Mouse (Mus musculus) spleen, adult 18-20 months (tissue): Measurements from ENCODE around the gene Gfpt2.

ENCODE experiments used
- DNase-seq, 2 experiments: peaks; one replicate each; pipeline ENCODE4 v3.0.0; 2022; ENCODE audit warnings: mixed read lengths in 2 of 2

The Gfpt2 gene

DNA sequence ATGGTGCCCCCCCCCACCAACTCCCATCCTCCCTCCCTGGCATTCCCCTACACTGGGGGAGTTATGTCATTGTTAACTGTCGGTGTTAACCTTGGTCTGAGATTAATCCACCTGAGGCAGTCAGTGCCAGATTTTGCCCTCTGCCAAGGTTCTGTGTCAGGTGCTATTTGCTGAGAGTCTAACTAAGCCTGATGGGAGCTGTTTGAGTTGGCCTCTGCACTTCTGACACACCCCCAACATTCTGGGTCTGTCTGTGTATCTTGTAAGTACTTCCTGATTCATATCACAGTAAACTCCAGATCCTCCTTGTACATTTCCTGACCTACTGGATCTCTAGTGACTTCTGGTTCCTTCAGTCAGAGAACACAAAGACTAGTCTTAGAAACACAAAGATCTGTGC is 46.7 kb downstream of the Gfpt2 start:
- no peak for DNase-seq

DNA sequence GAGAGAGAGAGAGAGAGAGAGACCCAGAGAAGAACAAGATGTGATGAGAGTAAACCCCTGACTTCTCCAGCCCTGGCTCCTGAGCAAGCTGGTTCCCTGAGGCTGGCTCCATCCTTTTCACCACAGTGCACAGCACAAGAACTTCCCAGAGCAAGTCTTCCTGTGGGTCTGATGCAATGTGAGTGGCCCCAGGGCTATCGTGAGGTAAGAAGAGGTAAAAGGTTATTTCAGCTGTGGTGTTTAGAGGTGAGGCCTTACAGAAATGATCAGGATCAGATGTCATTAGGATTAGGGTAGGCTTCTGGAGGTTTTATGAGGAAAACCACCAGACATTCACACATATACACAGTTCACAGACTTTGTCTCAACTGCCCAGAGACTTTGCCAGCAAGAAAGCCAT is 47.9 kb downstream of the Gfpt2 start:
- no peak for DNase-seq

DNA sequence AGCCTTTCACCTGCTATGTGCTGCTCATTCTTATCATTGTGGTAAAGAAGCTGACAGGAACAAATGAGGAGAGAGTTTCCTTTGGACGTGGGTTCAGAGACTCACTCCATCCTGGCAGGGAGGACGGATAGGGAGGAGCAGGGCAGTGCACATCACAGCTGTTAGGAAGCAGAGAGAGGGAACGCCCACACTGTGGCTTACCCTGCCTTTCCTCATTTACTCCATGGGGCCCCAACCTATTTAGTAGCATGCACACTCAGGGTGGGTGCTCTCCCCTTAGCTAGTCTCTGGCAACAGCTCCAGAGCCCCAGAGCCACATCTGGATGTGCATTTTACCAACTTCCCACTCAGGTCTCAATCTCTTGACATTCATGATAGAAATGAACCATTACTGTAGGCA is 48.7 kb downstream of the Gfpt2 start:
- DNase-seq: no peak

DNA sequence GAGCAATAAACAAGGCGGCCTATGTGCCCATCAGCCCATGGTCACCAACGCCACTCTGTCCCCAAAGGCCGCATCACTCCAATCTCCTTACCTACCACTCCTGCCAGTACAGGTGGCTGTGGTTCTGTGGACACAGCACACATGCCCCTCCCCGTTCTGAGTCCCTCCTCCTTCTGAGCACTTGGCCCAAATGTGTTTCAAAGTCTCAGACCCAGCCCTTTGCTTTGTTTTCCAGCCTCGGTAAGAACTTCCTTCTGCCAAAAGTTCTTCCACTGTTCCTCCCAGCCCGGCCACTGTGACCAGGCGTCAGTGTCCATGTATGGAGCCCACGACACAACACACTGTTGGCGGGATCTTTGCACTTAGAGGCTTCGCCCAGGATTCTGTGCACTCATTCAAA is 50.3 kb downstream of the Gfpt2 start:
- DNase-seq: no peak

DNA sequence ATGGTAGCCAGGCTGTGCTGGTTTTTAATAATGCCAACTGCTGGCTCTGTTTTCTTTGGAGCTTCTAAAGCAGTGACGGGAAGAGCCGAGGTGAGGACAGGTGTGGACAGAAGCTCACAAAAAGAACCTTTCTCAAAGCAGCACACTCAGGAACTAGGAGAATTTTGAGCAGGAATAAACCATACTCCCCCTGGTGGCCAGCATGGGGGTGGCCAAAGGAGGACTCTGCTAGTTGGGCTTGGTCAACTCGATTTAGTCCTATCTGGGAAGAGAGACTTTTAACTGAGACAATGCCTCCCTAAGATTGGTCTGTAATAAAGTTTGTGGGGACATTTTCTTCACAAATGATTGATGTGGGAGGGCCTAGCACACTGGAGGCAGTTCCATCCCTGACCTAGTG is 51.0 kb downstream of the Gfpt2 start:
- DNase-seq: peak; percentile 26 to 62

DNA sequence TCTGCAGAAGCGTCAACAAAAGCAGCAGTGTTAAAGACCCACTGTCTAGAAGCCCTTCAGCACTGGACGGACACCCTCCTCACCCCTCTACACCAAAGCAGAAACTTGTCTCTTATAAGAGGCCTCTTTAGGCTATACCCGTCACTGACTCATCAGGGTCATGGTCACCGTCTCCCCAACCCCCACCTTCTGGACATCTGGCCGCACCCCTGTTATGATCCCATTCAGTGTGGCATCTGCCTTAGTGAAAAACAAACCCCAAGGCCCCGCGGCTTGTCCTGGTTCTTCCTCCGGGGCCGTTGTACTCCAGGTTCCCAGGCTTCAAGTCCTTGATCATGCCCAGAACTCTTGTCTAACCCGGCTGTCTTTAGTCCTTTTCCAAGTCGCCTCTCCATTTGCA is 52.0 kb downstream of the Gfpt2 start:
- DNase-seq: peak in 1 of 2 experiments; percentile 15

DNA sequence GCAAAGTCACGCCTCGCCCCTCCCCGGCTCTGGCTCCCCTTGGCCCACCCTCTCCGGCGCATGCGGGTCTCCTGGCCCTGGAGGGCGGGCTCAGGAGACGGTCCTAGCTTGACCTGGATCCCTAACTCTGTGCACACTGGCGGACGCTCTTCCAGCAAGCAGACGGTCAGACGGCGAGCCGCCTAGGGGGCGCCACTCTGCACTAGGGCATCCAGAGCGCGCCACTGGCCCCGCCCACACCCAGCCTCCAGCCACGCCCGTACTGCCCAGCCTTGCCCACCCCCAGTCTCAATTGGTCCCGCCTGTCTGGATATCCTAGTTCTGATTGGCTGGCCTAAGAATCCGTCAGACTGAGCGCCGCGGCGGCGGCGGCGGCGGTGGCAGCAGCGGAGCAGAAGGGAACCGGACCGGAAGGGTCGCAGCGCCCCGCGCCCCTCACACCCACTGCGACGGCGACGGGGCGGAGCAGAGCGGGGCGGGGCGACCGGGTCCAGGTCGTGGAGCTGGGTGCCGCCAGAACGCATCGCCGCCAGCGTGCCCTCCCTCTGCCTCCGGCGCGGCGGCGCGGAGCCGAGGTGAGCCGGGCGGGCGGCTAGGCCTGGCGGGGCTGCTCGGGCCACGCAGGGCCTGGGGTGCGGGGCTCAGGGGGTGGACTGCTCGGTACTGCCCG is 52.6 kb downstream of the Gfpt2 start, which contains the start of gene Mapk9:
TSS of gene Mapk9 (plus strand) at position 351 of the 670 bp plus-strand sequence.
- peak; percentile 97 to 99 for DNase-seq

- no peak for DNase-seq
Observed at GRCm38 (mm10) chr11:49847071-49847810, 53.3 kb downstream of the Gfpt2 start.

GRCm38 (mm10) chr11:49847811-49848078 is 53.8 kb downstream of the Gfpt2 start:
- no peak for DNase-seq

- DNase-seq: no peak
Observed at GRCm38 (mm10) chr11:49848080-49848815, 54.3 kb downstream of the Gfpt2 start.

DNA sequence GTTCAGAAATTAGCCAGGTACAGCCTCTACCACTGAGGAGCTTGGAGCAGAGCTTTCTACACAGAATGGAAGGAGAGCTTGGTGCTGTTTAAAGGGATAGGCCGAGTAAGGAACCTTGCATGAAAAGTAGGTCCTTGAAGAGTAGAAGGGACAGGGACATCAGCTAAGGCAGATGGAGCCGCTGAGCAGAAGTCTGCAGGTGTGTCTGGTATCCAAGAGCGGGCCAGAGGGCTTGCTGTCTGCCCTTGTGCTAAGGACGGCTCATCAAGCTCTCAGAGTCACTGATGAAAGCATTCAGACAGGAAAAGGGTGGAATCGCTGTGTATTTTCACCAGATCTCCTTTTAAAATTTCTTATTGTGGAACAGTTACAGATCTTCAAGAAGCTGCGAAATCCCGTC is 56.4 kb downstream of the Gfpt2 start:
- no peak for DNase-seq

DNA sequence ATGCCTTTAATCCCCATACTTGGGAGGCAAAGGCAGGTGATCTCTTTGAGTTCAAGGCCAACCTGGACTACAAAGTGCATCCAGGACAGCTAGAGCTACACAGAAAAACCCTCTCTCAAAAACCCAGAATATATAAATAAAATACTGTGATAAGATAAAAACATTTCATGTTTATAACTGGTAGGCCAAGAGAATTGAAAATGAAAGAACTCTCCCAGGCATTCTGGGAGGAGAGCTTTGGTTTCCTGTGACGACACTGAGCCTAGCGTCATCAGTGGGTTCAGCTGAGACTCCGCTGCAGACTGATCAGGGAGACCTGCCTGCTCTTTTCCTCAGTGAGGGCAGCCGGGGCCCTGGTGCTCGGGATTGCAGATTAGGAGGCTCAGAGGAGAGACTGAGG is 61.2 kb downstream of the Gfpt2 start:
- DNase-seq: no peak

- no peak for DNase-seq
Observed at GRCm38 (mm10) chr11:49861139-49861538, 67.2 kb downstream of the Gfpt2 start.

GRCm38 (mm10) chr11:49863926-49864325 is 69.9 kb downstream of the Gfpt2 start:
- DNase-seq: no peak

DNA sequence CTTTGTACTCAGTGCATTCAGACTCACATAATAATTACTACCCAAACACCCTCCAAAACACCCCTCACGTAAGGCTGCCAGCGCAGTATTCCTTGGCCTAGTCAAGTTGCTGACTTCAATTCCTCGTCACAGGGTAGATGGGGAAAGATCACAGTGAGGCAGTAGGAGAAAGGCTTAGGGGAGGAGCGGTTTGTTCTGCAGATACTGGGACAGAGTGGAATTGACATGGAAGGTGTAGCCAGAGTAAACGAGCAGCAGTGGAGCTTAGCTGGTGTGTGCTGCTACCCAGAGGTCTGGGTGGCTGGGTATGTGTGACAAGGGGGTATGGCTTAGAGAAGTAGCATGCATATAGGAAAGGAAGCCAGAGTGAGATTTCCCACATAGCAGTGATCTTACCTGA is 73.3 kb downstream of the Gfpt2 start:
- DNase-seq: no peak

DNA sequence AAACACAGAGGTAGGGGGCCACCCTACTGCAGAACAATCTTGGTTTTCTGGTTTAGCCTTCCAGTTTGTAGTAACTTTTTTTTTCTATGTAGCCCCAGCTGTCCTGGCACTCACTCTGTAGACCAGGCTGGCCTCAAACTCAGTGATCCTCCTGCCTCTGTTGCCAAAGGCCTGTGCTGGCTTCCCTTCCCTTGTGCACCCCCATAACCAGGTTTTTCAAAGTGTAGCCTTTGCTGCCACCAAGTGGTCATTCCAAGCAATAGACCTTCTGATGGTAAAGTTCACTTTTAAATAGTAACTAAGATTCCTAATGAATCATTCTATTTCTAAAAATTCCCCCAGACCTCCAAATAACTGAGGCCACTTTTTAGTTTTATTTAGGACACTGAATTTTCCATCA is 75.8 kb downstream of the Gfpt2 start:
- peak in 1 of 2 experiments; percentile 44 for DNase-seq

DNA sequence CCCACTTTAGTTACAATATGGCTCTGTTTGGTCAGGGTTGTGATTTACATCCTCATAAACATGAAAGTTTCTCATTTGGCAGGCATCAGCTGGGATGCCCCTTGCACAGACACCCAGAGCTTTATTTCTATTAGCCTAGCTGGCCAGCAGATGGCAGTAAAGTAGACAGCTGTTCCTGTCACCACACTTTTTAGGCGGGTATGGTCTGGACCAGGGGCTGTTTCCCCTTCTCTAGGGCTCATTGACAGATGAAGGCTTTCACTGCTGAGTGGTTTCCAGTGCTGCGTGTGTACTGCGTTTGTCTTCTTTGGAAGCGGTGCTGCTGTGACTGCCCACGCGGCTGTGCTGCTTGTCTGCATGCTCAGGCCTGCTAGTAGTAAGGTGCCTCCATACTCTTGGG is 77.9 kb downstream of the Gfpt2 start:
- DNase-seq: peak in 1 of 2 experiments; percentile 29

GRCm38 (mm10) chr11:49872779-49873178 is 78.8 kb downstream of the Gfpt2 start:
- no peak for DNase-seq

GRCm38 (mm10) chr11:49876948-49877817 is 83.2 kb downstream of the Gfpt2 start:
- no peak for DNase-seq

DNA sequence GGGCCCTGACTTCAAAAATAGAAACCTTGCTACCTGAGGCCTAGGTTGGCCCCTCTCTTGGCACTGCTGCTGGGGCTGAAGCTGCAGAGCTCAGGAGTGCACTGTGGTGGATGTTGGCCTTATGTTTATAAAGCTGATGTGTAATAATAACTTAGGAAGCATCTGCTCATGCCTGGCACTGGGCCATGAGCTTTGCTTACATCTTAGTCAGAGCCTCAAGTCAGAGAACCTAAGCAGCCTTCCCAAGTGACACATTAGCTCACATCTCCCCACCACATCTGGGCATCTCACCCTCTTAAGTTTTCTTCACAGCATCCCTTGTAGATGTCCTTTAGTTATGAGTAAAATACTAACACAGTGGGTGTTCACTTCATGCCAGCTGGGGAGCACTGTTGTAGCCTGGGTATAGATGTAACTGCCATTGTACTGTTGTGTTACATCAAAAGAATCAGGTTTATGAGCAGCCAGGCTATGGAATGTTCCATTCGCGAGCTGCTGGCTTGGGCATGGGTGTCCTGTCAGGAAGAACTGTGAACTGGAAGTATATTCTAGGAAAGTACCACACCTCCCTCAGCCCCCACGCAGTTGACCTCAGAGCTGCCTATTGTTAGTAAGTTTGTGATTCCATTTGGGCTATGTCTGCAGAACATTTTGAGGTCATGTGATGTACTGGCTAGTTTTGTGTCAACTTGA is 86.1 kb downstream of the Gfpt2 start:
- no peak for DNase-seq

- DNase-seq: no peak
Observed at GRCm38 (mm10) chr11:49883394-49883793, 89.4 kb downstream of the Gfpt2 start.
